Mouse (Mus musculus) kidney, postnatal 0 days (tissue): ENCODE data around the gene Gripap1. TPM values are rescaled to one million over a fixed set of nuclear protein-coding genes. Genes with fewer than 3 reads are reported as not detected.
A peak's percentile ranks its signal among the peaks of the same experiment; 100 is the strongest.

Experiments used
- ATAC-seq: fragments of 200-750 bp; cut with Nextera tagmentation; replicated peaks from 2 replicates; pipeline ENCODE4 v1.8.0; 2017; ENCODE audit warnings: low read depth, moderate number of reproducible peaks, moderate TSS enrichment, moderate library complexity; ENCODE audit not compliant: low FRiP score
- DNase-seq: peaks from one replicate; pipeline ENCODE4 v3.0.0-alpha.2; 2016; ENCODE audit warnings: low spot score
- H3K27ac ChIP-seq: fragments of 300-500 bp; sonication (generic); 2 replicates; pipeline ENCODE4 v1.5.1; 2014; ENCODE audit warnings: mild to moderate bottlenecking
- H3K27me3 ChIP-seq: fragments of 300-500 bp; sonication (generic); 2 replicates; pipeline ENCODE4 v1.6.1; 2014; ENCODE audit warnings: low read length, mixed read lengths; ENCODE audit not compliant: insufficient read depth
- H3K36me3 ChIP-seq: fragments of 300-500 bp; sonication (generic); 2 replicates; pipeline ENCODE4 v1.6.1; 2014; ENCODE audit warnings: low read length, mixed read lengths; ENCODE audit not compliant: insufficient read depth
- H3K4me1 ChIP-seq: fragments of 300-500 bp; sonication (generic); replicated peaks from 2 replicates; pipeline ENCODE4 v1.6.1; 2014; ENCODE audit warnings: antibody characterized with exemption, low read length, mixed read lengths; ENCODE audit not compliant: insufficient read depth
- H3K4me2 ChIP-seq: fragments of 300-500 bp; sonication (generic); 2 replicates; pipeline ENCODE4 v1.6.1; 2014; ENCODE audit warnings: mild to moderate bottlenecking, low read length, moderate library complexity, mixed read lengths
- H3K4me3 ChIP-seq: fragments of 300-500 bp; sonication (generic); replicated peaks from 2 replicates; pipeline ENCODE4 v1.5.1; 2014; ENCODE audit warnings: low read depth, low read length
- H3K9ac ChIP-seq: fragments of 300-500 bp; sonication (generic); 2 replicates; pipeline ENCODE4 v1.6.1; 2014; ENCODE audit warnings: low read depth, low read length
- H3K9me3 ChIP-seq: fragments of 300-500 bp; sonication (generic); replicated peaks from 2 replicates; pipeline ENCODE4 v1.6.1; 2016; ENCODE audit warnings: low read length, inconsistent platforms, mixed read lengths
- CTCF ChIP-seq: IDR thresholded peaks from 2 replicates; pipeline ENCODE4 v1.5.1; 2016; ENCODE audit warnings: antibody characterized with exemption, low read depth, mild to moderate bottlenecking, moderate library complexity
- WGBS: fragments of 180-500 bp; shearing (Covaris S2); extraction: QIAGEN DNeasy Blood & Tissue Kit; methylation state at CpG from one replicate; pipeline ENCODE4 v1.1.7; 2014; 5-methylcytosine and 5-hydroxymethylcytosine counted together
- polyA plus RNA-seq: library from polyadenylated mRNA; unstranded; fragments of >200 nt; fragmentation: Nextera tagmentation; extraction: Ambion mirVana; gene quantifications from 2 replicates; pipeline ENCODE4 v1.2.1, GENCODE M21; 2015

Gene Gripap1
- polyA plus RNA-seq, 1 experiment from 2014 or later = 30.1 TPM

GRCm38 (mm10) chrX:7776329-7777082, 13.1 kb upstream of the Gripap1 start:
- Histone ChIP-seq H3K27me3 (no peaks in the 10 kb centered on the region), H3K4me3 (no peak overlapping the region), H3K27ac (no peak overlapping the region), H3K4me2 (no peak overlapping the region), H3K36me3 (0 out of 2 replicates have a peak, but pooled peaks cover 6% of the 10 kb centered on the region), H3K4me1 (no peaks in the 10 kb centered on the region), H3K9me3 (no peaks in the 10 kb centered on the region), H3K9ac (no peak overlapping the region)
- ATAC-seq (no peak; the same call in 1 of the 2 replicates), DNase-seq (peak; percentile 39)
- WGBS = 55% methylated on average over 8 of the region's 8 CpGs
- peak; percentile 76 for TF ChIP-seq CTCF

- Histone ChIP-seq H3K4me2 (no peak overlapping the region), H3K36me3 (0 out of 2 replicates have a peak, but pooled peaks cover 6% of the 10 kb centered on the region), H3K27ac (no peak overlapping the region), H3K4me3 (no peak overlapping the region), H3K9me3 (no peaks in the 10 kb centered on the region), H3K27me3 (no peaks in the 10 kb centered on the region), H3K9ac (no peak overlapping the region), H3K4me1 (no peaks in the 10 kb centered on the region)
- 72% methylated on average over 7 of the region's 7 CpGs for WGBS
- ATAC-seq = no peak
- DNase-seq = peak; percentile 14
- TF ChIP-seq CTCF = no peak
These were observed 10.9 kb upstream of the Gripap1 start for GRCm38 (mm10) chrX:7778450-7779244.

- DNase-seq (no peak), ATAC-seq (no peak)
- no peaks in the 10 kb centered on the region for H3K4me1 ChIP-seq
- H3K27ac ChIP-seq = no peak overlapping the region
- no peaks in the 10 kb centered on the region for H3K27me3 ChIP-seq
- WGBS = 28% methylated on average over 3 of the region's 3 CpGs
- H3K36me3 ChIP-seq = 0 out of 2 replicates have a peak, but pooled peaks cover 2% of the 10 kb centered on the region
- no peak for TF ChIP-seq CTCF
- no peaks in the 10 kb centered on the region for H3K9me3 ChIP-seq
- no peak overlapping the region for H3K4me2 ChIP-seq
- no peak overlapping the region for H3K9ac ChIP-seq
- no peak overlapping the region for H3K4me3 ChIP-seq
These were observed 10.3 kb upstream of the Gripap1 start for GRCm38 (mm10) chrX:7779294-7779693.

DNA sequence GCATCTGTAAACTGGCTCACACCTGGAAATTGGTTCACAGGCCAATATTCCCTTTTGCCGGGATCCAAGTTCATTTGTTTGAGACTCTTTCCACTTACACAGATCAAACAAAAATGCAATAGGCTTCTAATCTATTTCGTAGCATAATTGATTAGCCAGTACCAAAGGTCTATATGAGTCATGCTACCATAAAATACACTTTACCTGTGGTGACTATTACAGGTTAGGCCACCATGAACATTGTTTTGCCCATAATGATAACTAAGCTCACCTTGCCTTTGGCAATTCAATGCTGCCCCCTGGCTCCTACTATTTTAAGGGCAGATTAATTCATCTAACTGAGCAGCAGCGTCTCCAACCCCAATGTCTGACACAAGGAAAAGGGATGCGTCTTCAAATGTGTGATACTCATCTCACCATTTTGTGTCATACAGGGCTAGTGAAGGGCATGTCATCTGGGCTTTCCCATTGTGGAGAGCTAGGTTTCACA, 6.9 kb upstream of the Gripap1 start:
- no peak for ATAC-seq
- no peaks in the 10 kb centered on the region for H3K4me1 ChIP-seq
- no peak overlapping the region for H3K27ac ChIP-seq
- no peak for TF ChIP-seq CTCF
- no peak overlapping the region for H3K4me2 ChIP-seq
- H3K9me3 ChIP-seq = no peaks in the 10 kb centered on the region
- H3K9ac ChIP-seq = no peak overlapping the region
- 74% methylated on average over 4 of the region's 4 CpGs for WGBS
- no peak overlapping the region for H3K4me3 ChIP-seq
- H3K27me3 ChIP-seq = no peaks in the 10 kb centered on the region
- DNase-seq = no peak
- H3K36me3 ChIP-seq = no peaks in the 10 kb centered on the region

- Histone ChIP-seq H3K4me2 (peak overlapping the region; percentile 59), H3K4me1 (no peaks in the 10 kb centered on the region), H3K27ac (no peak overlapping the region), H3K9ac (peak overlapping the region; percentile 14; the same call in 1 of the 2 replicates), H3K9me3 (no peaks in the 10 kb centered on the region), H3K27me3 (no peaks in the 10 kb centered on the region), H3K36me3 (no peaks in the 10 kb centered on the region), H3K4me3 (peak overlapping the region; percentile 37)
- ATAC-seq (no peak), DNase-seq (peak; percentile 13)
- 32% methylated on average over 5 of the region's 5 CpGs for WGBS
- TF ChIP-seq CTCF = no peak
These were observed 744 bp downstream of the Gripap1 start for GRCm38 (mm10) chrX:7790309-7790708.

- TF ChIP-seq CTCF = peak; percentile 64
- Histone ChIP-seq H3K9me3 (no peaks in the 10 kb centered on the region), H3K9ac (no peak overlapping the region), H3K36me3 (no peaks in the 10 kb centered on the region), H3K4me1 (no peaks in the 10 kb centered on the region), H3K4me2 (no peak overlapping the region), H3K27me3 (no peaks in the 10 kb centered on the region), H3K27ac (no peak overlapping the region), H3K4me3 (no peak overlapping the region)
- no peak for ATAC-seq
- peak; percentile 46 for DNase-seq
- 47% methylated on average over 3 of the region's 3 CpGs for WGBS
These were observed 3.8 kb downstream of the Gripap1 start for GRCm38 (mm10) chrX:7793361-7793760.
